Mouse (Mus musculus): ENCODE data around the gene Gm17728.

- TF ChIP-seq CTCF (IDR thresholded peaks at IDR 0.05; ENCODE audit: extremely low read depth, insufficient read length, insufficient replicate concordance, low read depth, low read length), result no peak
- no peak for TF ChIP-seq POLR2A (IDR thresholded peaks at IDR 0.05; ENCODE audit: low read depth, low read length)
Measured at GRCm38 (mm10) chr17:9428374-9428994, 6.6 kb downstream of the Gm17728 start.
